Mouse (Mus musculus): Measurements from ENCODE around the gene Rtn4rl1.

Gene Rtn4rl1

GRCm38 (mm10) chr11:75184986-75185385 is 8.6 kb upstream of the Rtn4rl1 start:
- no peak for DNase-seq (ENCODE audit: extremely low spot score, low spot score)

GRCm38 (mm10) chr11:75189713-75190370 is 3.7 kb upstream of the Rtn4rl1 start:
- DNase-seq (ENCODE audit: extremely low spot score, low spot score), result peak; percentile 26

GRCm38 (mm10) chr11:75190371-75190724 is 3.2 kb upstream of the Rtn4rl1 start:
- DNase-seq (ENCODE audit: extremely low spot score, low spot score), result peak; percentile 84

- no peak for DNase-seq (ENCODE audit: extremely low spot score, low spot score)
Observed at GRCm38 (mm10) chr11:75190905-75191441, 2.6 kb upstream of the Rtn4rl1 start, which contains the start of gene Dph1. TSS of gene Dph1 (minus strand) at chr11:75191241.

GRCm38 (mm10) chr11:75191841-75192240 is 1.7 kb upstream of the Rtn4rl1 start:
- DNase-seq (ENCODE audit: extremely low spot score, low spot score), result no peak

- peak; percentile 71 for DNase-seq (ENCODE audit: extremely low spot score, low spot score)
Observed at GRCm38 (mm10) chr11:75192336-75193214, 1.0 kb upstream of the Rtn4rl1 start.

GRCm38 (mm10) chr11:75194121-75194849 is 702 bp downstream of the Rtn4rl1 start:
- DNase-seq (ENCODE audit: extremely low spot score, low spot score), result peak; percentile 63

GRCm38 (mm10) chr11:75194850-75195461 is 1.4 kb downstream of the Rtn4rl1 start:
- DNase-seq (ENCODE audit: extremely low spot score, low spot score), result no peak

- no peak for DNase-seq (ENCODE audit: extremely low spot score, low spot score)
Observed at GRCm38 (mm10) chr11:75196131-75196530, 2.5 kb downstream of the Rtn4rl1 start.

- DNase-seq (ENCODE audit: extremely low spot score, low spot score), result no peak
Observed at GRCm38 (mm10) chr11:75197956-75198355, 4.4 kb downstream of the Rtn4rl1 start.

GRCm38 (mm10) chr11:75198792-75199191 is 5.2 kb downstream of the Rtn4rl1 start:
- no peak for DNase-seq (ENCODE audit: extremely low spot score, low spot score)

- DNase-seq (ENCODE audit: extremely low spot score, low spot score), result no peak
Observed at GRCm38 (mm10) chr11:75199951-75200350, 6.4 kb downstream of the Rtn4rl1 start.

- DNase-seq (ENCODE audit: extremely low spot score, low spot score), result no peak
Observed at GRCm38 (mm10) chr11:75200935-75201334, 7.4 kb downstream of the Rtn4rl1 start.

- no peak for DNase-seq (ENCODE audit: extremely low spot score, low spot score)
Observed at GRCm38 (mm10) chr11:75201721-75202120, 8.1 kb downstream of the Rtn4rl1 start.

- no peak for DNase-seq (ENCODE audit: extremely low spot score, low spot score)
Observed at GRCm38 (mm10) chr11:75203926-75204325, 10.3 kb downstream of the Rtn4rl1 start.

GRCm38 (mm10) chr11:75204472-75204871 is 10.9 kb downstream of the Rtn4rl1 start:
- no peak for DNase-seq (ENCODE audit: extremely low spot score, low spot score)

- DNase-seq (ENCODE audit: extremely low spot score, low spot score), result no peak
Observed at GRCm38 (mm10) chr11:75206347-75206746, 12.8 kb downstream of the Rtn4rl1 start.

- DNase-seq (ENCODE audit: extremely low spot score, low spot score), result no peak
Observed at GRCm38 (mm10) chr11:75209363-75209762, 15.8 kb downstream of the Rtn4rl1 start.

GRCm38 (mm10) chr11:75210093-75210492 is 16.5 kb downstream of the Rtn4rl1 start:
- no peak for DNase-seq (ENCODE audit: extremely low spot score, low spot score)

- no peak for DNase-seq (ENCODE audit: extremely low spot score, low spot score)
Observed at GRCm38 (mm10) chr11:75210755-75211154, 17.2 kb downstream of the Rtn4rl1 start.

- DNase-seq (ENCODE audit: extremely low spot score, low spot score), result no peak
Observed at GRCm38 (mm10) chr11:75212031-75212667, 18.6 kb downstream of the Rtn4rl1 start.
